Mouse (Mus musculus) brain, embryonic 14.5 days (tissue): ENCODE data around the gene Gsk3a. TPM values are rescaled to one million over a fixed set of nuclear protein-coding genes. Genes with fewer than 3 reads are reported as not detected.

ENCODE experiments used
- DNase-seq: peaks from one replicate; pipeline ENCODE4 v3.0.0-alpha.2; 2011; ENCODE audit warnings: low read depth
- CTCF ChIP-seq: fragments of 200-500 bp; IDR thresholded peaks from 2 replicates; pipeline ENCODE4 v1.5.1; 2012; ENCODE audit warnings: inconsistent platforms, mild to moderate bottlenecking, moderate library complexity, borderline replicate concordance; ENCODE audit not compliant: insufficient read depth, insufficient read length; ENCODE audit errors: extremely low read depth
- POLR2A ChIP-seq: fragments of 200-500 bp; IDR thresholded peaks from 2 replicates; pipeline ENCODE4 v1.6.1; 2012; ENCODE audit warnings: mild to moderate bottlenecking, inconsistent platforms, borderline replicate concordance; ENCODE audit not compliant: poor library complexity, insufficient read depth, insufficient read length, severe bottlenecking; ENCODE audit errors: extremely low read depth
- polyA plus RNA-seq: library from polyadenylated mRNA; depleted of rRNA; stranded (reverse); fragments of >200 nt; gene quantifications from 2 replicates; pipeline ENCODE4 v1.2.3, GENCODE M21; 2012

Gsk3a gene
- polyA plus RNA-seq, 1 experiment = 224 TPM

- TF ChIP-seq POLR2A (no peak), CTCF (no peak)
- DNase-seq = no peak
Observed at GRCm38 (mm10) chr7:25210482-25210881, 27.2 kb downstream of the Gsk3a start.

GRCm38 (mm10) chr7:25209161-25209622, 28.5 kb downstream of the Gsk3a start:
- TF ChIP-seq POLR2A (no peak), CTCF (no peak)
- DNase-seq = no peak

- no peak for TF ChIP-seq CTCF
- no peak for TF ChIP-seq POLR2A
- DNase-seq = no peak
Observed at GRCm38 (mm10) chr7:25206094-25206830, 31.4 kb downstream of the Gsk3a start.

DNA sequence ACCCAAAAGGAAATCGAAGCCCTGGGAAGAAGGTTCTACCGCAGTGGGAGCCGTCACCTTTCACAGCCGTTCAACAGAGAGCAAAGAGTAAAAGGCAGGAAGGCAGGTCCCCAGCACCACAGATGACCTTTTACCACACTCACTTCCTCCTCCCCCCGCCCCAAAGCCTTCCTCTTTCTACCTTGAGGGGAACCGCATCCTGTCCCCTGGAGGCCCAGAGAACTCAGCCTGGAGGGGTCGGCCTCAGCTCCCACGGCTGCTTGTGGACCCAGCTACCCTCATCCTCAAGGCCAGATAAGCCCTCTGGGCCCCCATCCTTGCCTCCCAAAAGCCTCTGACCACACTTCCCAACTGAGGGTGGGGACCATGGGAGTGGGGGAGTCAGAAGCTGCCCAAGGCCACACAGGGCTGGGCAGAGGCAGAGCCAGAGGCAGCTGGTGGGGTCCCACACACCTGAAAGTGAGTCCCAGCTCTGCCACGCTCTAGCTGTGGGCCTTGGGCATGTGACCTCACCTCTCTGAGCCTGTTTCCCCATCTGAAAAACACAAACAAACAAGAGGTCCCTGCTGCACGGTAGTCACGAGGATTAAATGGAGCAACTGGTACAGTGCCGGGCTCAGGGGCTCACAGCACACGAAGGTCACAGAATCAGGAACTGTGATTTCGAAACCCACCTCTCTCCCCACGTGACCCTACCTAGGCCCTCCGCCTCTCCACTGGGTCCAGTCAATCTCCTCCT, 32.1 kb downstream of the Gsk3a start:
- DNase-seq = no peak
- TF ChIP-seq CTCF (no peak), POLR2A (no peak)

GRCm38 (mm10) chr7:25203624-25204023, 34.0 kb downstream of the Gsk3a start:
- TF ChIP-seq POLR2A = no peak
- no peak for TF ChIP-seq CTCF
- DNase-seq = no peak

GRCm38 (mm10) chr7:25197384-25198018, 40.1 kb downstream of the Gsk3a start:
- DNase-seq = no peak
- TF ChIP-seq CTCF = no peak
- TF ChIP-seq POLR2A = no peak

- TF ChIP-seq CTCF (no peak), POLR2A (no peak)
- no peak for DNase-seq
Observed at GRCm38 (mm10) chr7:25196107-25196506, 41.5 kb downstream of the Gsk3a start.

GRCm38 (mm10) chr7:25195148-25195547, 42.5 kb downstream of the Gsk3a start:
- no peak for TF ChIP-seq CTCF
- TF ChIP-seq POLR2A = no peak
- no peak for DNase-seq

- DNase-seq = peak; percentile 73
- TF ChIP-seq CTCF = no peak
- TF ChIP-seq POLR2A = no peak
Observed at GRCm38 (mm10) chr7:25192110-25192509, 45.5 kb downstream of the Gsk3a start.

- DNase-seq = no peak
- no peak for TF ChIP-seq POLR2A
- no peak for TF ChIP-seq CTCF
Observed at GRCm38 (mm10) chr7:25190806-25191205, 46.8 kb downstream of the Gsk3a start.

DNA sequence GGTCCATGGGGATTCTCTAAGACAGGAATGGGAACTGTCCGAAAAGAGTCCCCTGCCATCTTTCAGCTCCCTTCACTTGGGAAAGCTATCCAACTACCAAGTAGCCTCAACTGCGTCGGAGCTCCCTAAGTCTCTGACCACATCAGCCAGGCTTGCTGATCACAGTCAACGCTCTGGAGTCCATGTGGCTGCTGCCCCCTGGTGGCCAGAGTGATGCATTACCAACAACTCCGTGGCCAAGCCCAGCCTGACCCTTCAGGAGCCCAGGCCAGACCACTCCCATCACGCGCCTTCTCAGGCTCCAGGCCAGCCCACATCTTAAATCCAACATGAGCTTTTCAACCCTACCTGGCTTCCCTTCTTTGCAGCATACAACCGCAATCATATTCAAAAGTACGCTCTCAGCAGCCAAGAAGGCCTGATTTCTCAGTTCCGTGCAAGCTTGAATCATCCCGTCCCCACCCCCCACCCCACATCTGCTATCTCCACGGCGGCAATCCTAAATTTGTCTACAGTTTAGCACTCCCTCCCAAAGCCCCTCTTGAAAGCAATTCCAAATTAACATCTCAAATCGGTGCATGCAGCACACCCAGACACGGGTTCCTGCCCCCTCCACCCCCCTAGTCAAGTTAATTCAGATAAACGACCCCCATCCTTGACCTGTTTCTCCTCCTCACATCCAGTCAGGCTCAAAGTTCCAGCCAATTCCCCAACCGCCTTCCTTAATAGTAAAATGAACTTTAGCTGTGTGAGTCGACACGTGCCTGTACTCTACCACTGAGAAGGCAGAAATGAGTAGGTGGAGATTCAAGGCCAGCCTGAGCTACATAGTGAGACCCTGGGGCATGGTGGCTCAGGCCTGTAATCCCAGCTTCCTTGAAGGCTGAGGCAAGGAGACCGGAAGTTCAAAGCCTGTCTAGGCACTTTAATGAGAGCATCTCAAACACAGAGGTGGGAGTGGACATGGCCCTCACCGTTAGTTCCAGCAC, 49.7 kb downstream of the Gsk3a start:
- DNase-seq = peak; percentile 91
- TF ChIP-seq CTCF (peak; percentile 97), POLR2A (no peak)

DNA sequence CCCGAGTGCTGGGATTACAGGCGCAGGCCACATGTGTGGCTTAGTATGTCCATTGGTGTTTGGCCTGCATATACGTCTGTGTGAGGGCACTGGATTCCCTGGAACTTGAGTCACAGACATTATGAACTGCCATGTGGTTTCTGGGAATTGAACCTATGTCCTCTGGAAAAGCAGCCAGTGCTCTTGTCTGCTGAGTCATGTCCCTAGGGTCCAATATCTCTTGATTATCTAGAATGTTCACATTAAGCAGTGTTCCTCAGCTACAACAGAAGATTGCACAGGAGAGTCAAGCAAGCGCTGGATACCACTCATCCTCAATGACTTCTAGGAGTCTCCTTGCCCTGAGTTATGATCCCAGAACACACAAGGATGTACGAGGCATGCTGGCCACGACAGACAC, 53.6 kb downstream of the Gsk3a start:
- TF ChIP-seq POLR2A = no peak
- no peak for TF ChIP-seq CTCF
- no peak for DNase-seq
